Mouse (Mus musculus) heart, adult 2 months (tissue): Measurements from ENCODE around the gene Etv3.

Experiments used
- CTCF ChIP-seq: fragments of 200-600 bp; IDR thresholded peaks from 2 replicates; pipeline ENCODE4 v1.8.1; 2022; ENCODE audit warnings: antibody characterized with exemption, mild to moderate bottlenecking, moderate library complexity
- EP300 ChIP-seq: fragments of 200-500 bp; IDR thresholded peaks from 2 replicates; pipeline ENCODE4 v1.6.1; 2011; ENCODE audit warnings: low read depth, low read length, control low read depth; ENCODE audit not compliant: insufficient read depth
- POLR2A ChIP-seq: fragments of 200-500 bp; IDR thresholded peaks from 2 replicates; pipeline ENCODE4 v1.6.1; 2011; ENCODE audit warnings: mild to moderate bottlenecking, low read depth, low read length, control low read depth; ENCODE audit not compliant: insufficient read depth

- TF ChIP-seq CTCF (no peak), POLR2A (no peak), EP300 (no peak)
Measured at GRCm38 (mm10) chr3:87510832-87511231, 14.4 kb upstream of the Etv3 start.
